Mouse (Mus musculus) lung, embryonic 14.5 days (tissue): ENCODE results near the gene Arhgdib. TPM values are rescaled to one million over a fixed set of nuclear protein-coding genes. Genes with fewer than 3 reads are reported as not detected.

Source experiments
- ATAC-seq: fragments of 200-750 bp; cut with Nextera tagmentation; 2 replicates; pipeline ENCODE4 v1.8.0; 2017; ENCODE audit warnings: mild to moderate bottlenecking, moderate TSS enrichment, moderate library complexity; ENCODE audit not compliant: insufficient read depth
- DNase-seq: peaks from one replicate; pipeline ENCODE4 v3.0.0-alpha.2; 2015
- H3K27ac ChIP-seq: fragments of 300-500 bp; sonication (generic); 2 replicates; pipeline ENCODE4 v1.5.1; 2014; ENCODE audit warnings: low read depth, mild to moderate bottlenecking, moderate library complexity
- H3K27me3 ChIP-seq: fragments of 300-500 bp; sonication (generic); 2 replicates; pipeline ENCODE4 v1.6.1; 2014; ENCODE audit warnings: low read length, control low read depth; ENCODE audit not compliant: insufficient read depth
- H3K36me3 ChIP-seq: fragments of 300-500 bp; sonication (generic); 2 replicates; pipeline ENCODE4 v1.6.1; 2014; ENCODE audit warnings: control low read depth; ENCODE audit not compliant: insufficient read depth
- H3K4me1 ChIP-seq: fragments of 300-500 bp; sonication (generic); 2 replicates; pipeline ENCODE4 v1.6.1; 2014; ENCODE audit warnings: antibody characterized with exemption, control low read depth; ENCODE audit not compliant: insufficient read depth
- H3K4me2 ChIP-seq: fragments of 300-500 bp; sonication (generic); 2 replicates; pipeline ENCODE4 v1.6.1; 2014; ENCODE audit warnings: mild to moderate bottlenecking
- H3K4me3 ChIP-seq: fragments of 300-500 bp; sonication (generic); 2 replicates; pipeline ENCODE4 v1.5.1; 2014; ENCODE audit warnings: low read depth, low read length
- H3K9ac ChIP-seq: fragments of 300-500 bp; sonication (generic); 2 replicates; pipeline ENCODE4 v1.6.1; 2014
- H3K9me3 ChIP-seq: fragments of 300-500 bp; sonication (generic); 2 replicates; pipeline ENCODE4 v1.6.1; 2016; ENCODE audit warnings: low read depth, low read length, control low read depth
- CTCF ChIP-seq: IDR thresholded peaks from 2 replicates; pipeline ENCODE4 v1.5.1; 2016; ENCODE audit warnings: antibody characterized with exemption, low read depth
- WGBS: fragments of 180-500 bp; shearing (Covaris S2); extraction: QIAGEN DNeasy Blood & Tissue Kit; methylation state at CpG from one replicate; pipeline ENCODE4 v1.1.7; 2014; 5-methylcytosine and 5-hydroxymethylcytosine counted together
- polyA plus RNA-seq: library from polyadenylated mRNA; unstranded; fragments of >200 nt; fragmentation: Nextera tagmentation; extraction: Ambion mirVana; gene quantifications from 2 replicates; pipeline ENCODE4 v1.2.1, GENCODE M21; 2014

The Arhgdib gene
- polyA plus RNA-seq, 1 experiment from 2014 or later: 71.9 TPM

- H3K9me3 ChIP-seq: no peaks in the 10 kb centered on the region
- 28% methylated on average over 8 of the region's 9 CpGs for WGBS
- H3K36me3 ChIP-seq: peaks cover 12% of the 10 kb centered on the region; the same call in 1 of the 2 replicates
- ATAC-seq (peak; percentile 85), DNase-seq (peak; percentile 73)
- H3K27ac ChIP-seq: peak within 1 kb of the TSS; percentile 91
- H3K27me3 ChIP-seq: no peaks in the 10 kb centered on the region
- H3K9ac ChIP-seq: peak within 1 kb of the TSS; percentile 70
- H3K4me1 ChIP-seq: peaks cover 7% of the 10 kb centered on the region; the same call in 1 of the 2 replicates
- peak within 1 kb of the TSS; percentile 63 for H3K4me2 ChIP-seq
- TF ChIP-seq CTCF: no peak
- peak within 1 kb of the TSS; percentile 46 for H3K4me3 ChIP-seq
These were observed 66.0 kb downstream of the Arhgdib start, which contains the start of gene Mgp for GRCm38 (mm10) chr6:136875670-136876069. Mgp (minus strand) TSS chr6:136875823.

DNA sequence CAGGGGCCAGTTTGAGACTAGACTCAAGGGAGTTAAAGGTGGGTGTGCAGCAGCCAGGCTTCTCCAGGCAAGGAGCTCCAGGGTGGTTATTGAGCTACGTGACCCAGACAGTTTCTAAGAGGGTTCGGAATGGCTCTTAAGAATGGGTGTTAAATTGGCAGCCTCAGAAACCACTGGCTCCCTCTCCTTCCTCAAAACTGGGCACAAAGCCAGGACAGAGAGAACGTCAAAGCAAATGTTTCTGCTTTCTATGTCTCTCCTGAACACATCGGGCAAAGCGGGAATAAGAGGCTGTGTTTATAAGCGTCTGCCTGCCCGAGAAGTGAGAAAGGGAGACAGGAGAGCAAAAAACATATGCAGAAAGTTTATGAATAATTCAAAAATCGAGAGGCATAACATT lies 67.1 kb downstream of the Arhgdib start:
- ATAC-seq: peak; percentile 57
- H3K9ac ChIP-seq: peak overlapping the region; percentile 46
- peak overlapping the region; percentile 63 for H3K4me2 ChIP-seq

More for the DNA sequence above, 67.1 kb downstream of the Arhgdib start:
- TF ChIP-seq CTCF: no peak
- 24% methylated on average over 8 of the region's 8 CpGs for WGBS
- peak; percentile 87 for DNase-seq
- Histone ChIP-seq H3K36me3 (peaks cover 12% of the 10 kb centered on the region; the same call in 1 of the 2 replicates), H3K9me3 (no peaks in the 10 kb centered on the region), H3K27me3 (no peaks in the 10 kb centered on the region), H3K27ac (peak overlapping the region; percentile 91), H3K4me1 (peaks cover 7% of the 10 kb centered on the region; the same call in 1 of the 2 replicates), H3K4me3 (peak overlapping the region; percentile 46)

Other genes starting within 250 kb of the Arhgdib start
- 0.08 and 0.14 TPM in 2 replicates for gene Gucy2c, start 160.1 kb downstream of the Arhgdib start, polyA plus RNA-seq
- 1.7 and 2.1 TPM in 2 replicates for gene Hist4h4, start 137.5 kb downstream of the Arhgdib start, polyA plus RNA-seq
- gene H2afj, start 133.7 kb downstream of the Arhgdib start, polyA plus RNA-seq: 106 and 108 TPM in 2 replicates
- 1.5 and 1.9 TPM in 2 replicates for gene BC049715, start 114.3 kb downstream of the Arhgdib start, polyA plus RNA-seq
- gene Wbp11, start 113.7 kb downstream of the Arhgdib start, polyA plus RNA-seq: 130 and 134 TPM in 2 replicates
- gene Smco3, start 106.4 kb downstream of the Arhgdib start, polyA plus RNA-seq: 1.6 and 2.9 TPM in 2 replicates
- 3.3 and 3.6 TPM in 2 replicates for gene Art4, start 84.2 kb downstream of the Arhgdib start, polyA plus RNA-seq
- gene Mgp, start 66.1 kb downstream of the Arhgdib start, polyA plus RNA-seq: 768 and 894 TPM in 2 replicates
- 1.1 TPM in 2 replicates for gene Erp27, start 19.7 kb downstream of the Arhgdib start, polyA plus RNA-seq
- gene Pde6h, start 18.1 kb downstream of the Arhgdib start, polyA plus RNA-seq: not detected in 2 replicates
- 21.3 and 22.0 TPM in 2 replicates for gene Rerg, start 228.6 kb upstream of the Arhgdib start, polyA plus RNA-seq